43 mouse cellular contexts compared by ENCODE assay signal in genomic region chr7:128045640-128046039, GRCm38 (mm10). TPM values are rescaled to one million over a fixed set of nuclear protein-coding genes. Genes with fewer than 3 reads are reported as not detected.
"Had no signal": no experiment of that assay in that cellular context is flagged by ENCODE, and none has a peak within 500 bp of the region (broad histone marks: within the 10 kb centered on the region; RNA-seq: fewer than 3 reads in every experiment).

No protein-coding gene starts in this region.

- H3K4me3 ChIP-seq: limb, embryonic 10.5 days; limb, embryonic 12.5 days; limb, embryonic 13.5 days; limb, embryonic 15.5 days; liver, embryonic 12.5 days; liver, embryonic 13.5 days; liver, embryonic 15.5 days; lung, embryonic 15.5 days; megakaryocyte, embryonic 14.5 days; midbrain, embryonic 10.5 days; midbrain, embryonic 12.5 days; midbrain, embryonic 13.5 days; midbrain, embryonic 15.5 days; myocyte; neural tube, embryonic 12.5 days had no signal

- DNase-seq: left cerebral cortex, postnatal 4 days; liver; liver, embryonic 13.5 days; liver, postnatal 0 days; lung, adult 18-20 months; lung, adult 2 months; lung, embryonic 14.5 days; lung, postnatal 10 days; lung, postnatal 14 days; lung, postnatal 36 days; lung, postnatal 4 days; midbrain, embryonic 14.5 days had no signal

- ATAC-seq: liver, embryonic 12.5 days; liver, postnatal 0 days; lung, postnatal 0 days; midbrain, embryonic 13.5 days; midbrain, embryonic 15.5 days; midbrain, embryonic 16.5 days had no signal

- H3K4me1 ChIP-seq: limb, embryonic 10.5 days; limb, embryonic 12.5 days; limb, embryonic 13.5 days; limb, embryonic 15.5 days; liver, embryonic 15.5 days; lung, embryonic 15.5 days; midbrain, embryonic 10.5 days; midbrain, embryonic 12.5 days; midbrain, embryonic 13.5 days; midbrain, embryonic 15.5 days; neural tube, embryonic 12.5 days had no signal

- H3K9ac ChIP-seq: limb, embryonic 12.5 days; limb, embryonic 13.5 days; limb, embryonic 15.5 days; liver, embryonic 12.5 days; liver, embryonic 13.5 days; liver, embryonic 14.5 days; liver, embryonic 15.5 days; liver, postnatal 0 days; lung, embryonic 14.5 days; lung, embryonic 15.5 days; midbrain, embryonic 12.5 days; midbrain, embryonic 13.5 days; midbrain, embryonic 15.5 days; neural tube, embryonic 12.5 days had no signal

- H3K27ac ChIP-seq: limb, embryonic 10.5 days; limb, embryonic 12.5 days; limb, embryonic 13.5 days; limb, embryonic 15.5 days; liver, embryonic 12.5 days; liver, embryonic 13.5 days; liver, embryonic 14.5 days; liver, embryonic 15.5 days; lung, embryonic 15.5 days; macrophage; midbrain, embryonic 10.5 days; midbrain, embryonic 12.5 days; midbrain, embryonic 13.5 days; midbrain, embryonic 15.5 days; neural tube, embryonic 12.5 days had no signal

- H3K27me3 ChIP-seq: limb, embryonic 12.5 days; limb, embryonic 13.5 days; limb, embryonic 15.5 days; liver, embryonic 12.5 days; liver, embryonic 13.5 days; liver, embryonic 15.5 days; lung, embryonic 15.5 days; megakaryocyte, embryonic 14.5 days; midbrain, embryonic 12.5 days; midbrain, embryonic 13.5 days; midbrain, embryonic 15.5 days; neural tube, embryonic 12.5 days had no signal

- H3K9me3 ChIP-seq: limb, embryonic 10.5 days; limb, embryonic 12.5 days; limb, embryonic 13.5 days; limb, embryonic 15.5 days; liver, embryonic 12.5 days; liver, embryonic 13.5 days; liver, embryonic 15.5 days; lung, embryonic 15.5 days; megakaryocyte, embryonic 14.5 days; midbrain, embryonic 10.5 days; midbrain, embryonic 12.5 days; midbrain, embryonic 13.5 days; midbrain, embryonic 15.5 days; neural tube, embryonic 12.5 days had no signal

- H3K36me3 ChIP-seq: limb, embryonic 10.5 days; limb, embryonic 12.5 days; limb, embryonic 13.5 days; limb, embryonic 15.5 days; liver, embryonic 12.5 days; liver, embryonic 13.5 days; liver, embryonic 15.5 days; lung, embryonic 15.5 days; midbrain, embryonic 10.5 days; midbrain, embryonic 12.5 days; midbrain, embryonic 13.5 days; midbrain, embryonic 15.5 days; neural tube, embryonic 12.5 days had no signal

RNA-seq across cellular contexts. Expression of gene Gm49368, which starts 16.8 kb away (rescaled TPM):
- total RNA-seq: left cerebral cortex, postnatal 25 days; left cerebral cortex, postnatal 36 days; left cerebral cortex, postnatal 4 days; liver, adult 2 months; megakaryocyte progenitor cell, adult 5-6 weeks; megakaryocyte-erythroid progenitor cell, adult 5-6 weeks; midbrain, postnatal 0 days had no signal
- polyA plus RNA-seq: limb, embryonic 10.5 days; limb, embryonic 11.5 days; limb, embryonic 12.5 days; limb, embryonic 13.5 days; limb, embryonic 15.5 days; liver, embryonic 11.5 days; liver, embryonic 12.5 days; liver, embryonic 13.5 days; lung, embryonic 14.5 days; lung, embryonic 15.5 days; lung, embryonic 16.5 days; lung, postnatal 0 days; midbrain, embryonic 10.5 days; midbrain, embryonic 11.5 days; midbrain, embryonic 12.5 days; midbrain, embryonic 13.5 days; midbrain, embryonic 14.5 days; midbrain, embryonic 15.5 days; midbrain, embryonic 16.5 days; midbrain, postnatal 0 days; myocyte; neural tube, embryonic 11.5 days; neural tube, embryonic 12.5 days had no signal

RNA-seq across cellular contexts. Expression of gene Trim72, which starts 41.9 kb away (rescaled TPM):
- total RNA-seq: megakaryocyte progenitor cell, adult 5-6 weeks; megakaryocyte, adult 5-6 weeks; monocyte, adult 5-6 weeks had no signal
- polyA plus RNA-seq: limb, embryonic 10.5 days; liver, embryonic 11.5 days; liver, embryonic 12.5 days; liver, embryonic 13.5 days; liver, postnatal 0 days; lung, embryonic 14.5 days; macrophage; midbrain, embryonic 10.5 days; midbrain, embryonic 12.5 days; midbrain, embryonic 13.5 days; midbrain, embryonic 14.5 days; midbrain, embryonic 16.5 days; midbrain, postnatal 0 days; neural tube, embryonic 11.5 days; neural tube, embryonic 12.5 days had no signal
